Mouse (Mus musculus) ES-E14 (cell line): ENCODE data around the gene Tpst1. TPM values are rescaled to one million over a fixed set of nuclear protein-coding genes. Genes with fewer than 3 reads are reported as not detected.

Source experiments
- DNase-seq: peaks from one replicate; pipeline ENCODE4 v3.0.0-alpha.2; 2013; ENCODE audit warnings: low read depth, low spot score
- H3K27ac ChIP-seq: 2 replicates; pipeline ENCODE4 v1.5.1; 2012; ENCODE audit warnings: low read depth, mild to moderate bottlenecking, low read length, moderate library complexity, mixed read lengths; ENCODE audit not compliant: poor library complexity, insufficient read depth, severe bottlenecking
- H3K36me3 ChIP-seq: 2 replicates; pipeline ENCODE4 v1.6.1; 2012; ENCODE audit warnings: mild to moderate bottlenecking, low read length, moderate library complexity, mixed read lengths; ENCODE audit not compliant: control insufficient read depth, poor library complexity, insufficient read depth, severe bottlenecking
- H3K4me1 ChIP-seq, 2 experiments: fragments of 150-350 bp in 1 of 2; sonication (generic) in 1 of 2; 2 replicates each; pipeline ENCODE4 v1.6.1; 2012; ENCODE audit warnings: low read length in 2 of 2, mild to moderate bottlenecking in 1 of 2, mixed read lengths in 1 of 2; ENCODE audit not compliant: control insufficient read depth in 2 of 2, insufficient read depth in 2 of 2, poor library complexity in 1 of 2
- H3K4me3 ChIP-seq, 2 experiments: fragments of 150-350 bp in 1 of 2; sonication (generic) in 1 of 2; 2 replicates each; pipeline ENCODE4 v1.5.1; 2012; ENCODE audit warnings: low read length in 2 of 2, low read depth in 1 of 2, mild to moderate bottlenecking in 1 of 2, mixed read lengths in 1 of 2; ENCODE audit not compliant: insufficient read depth in 1 of 2, poor library complexity in 1 of 2, severe bottlenecking in 1 of 2
- H3K9ac ChIP-seq: 2 replicates; pipeline ENCODE4 v1.6.1; 2012; ENCODE audit warnings: low read depth, mild to moderate bottlenecking, low read length, mixed read lengths; ENCODE audit not compliant: poor library complexity, insufficient read depth, severe bottlenecking
- H3K9me3 ChIP-seq: fragments of 150-350 bp; sonication (generic); 2 replicates; pipeline ENCODE4 v1.6.1; 2012; ENCODE audit warnings: low read depth, mild to moderate bottlenecking, low read length; ENCODE audit not compliant: control insufficient read depth, insufficient read depth
- CHD2 ChIP-seq: IDR thresholded peaks from 2 replicates; pipeline ENCODE4 v1.6.1; 2014; ENCODE audit warnings: mild to moderate bottlenecking, low read depth, low read length, inconsistent platforms
- HCFC1 ChIP-seq: IDR thresholded peaks from 2 replicates; pipeline ENCODE4 v1.6.1; 2012; ENCODE audit warnings: low read length, inconsistent platforms, borderline replicate concordance; ENCODE audit not compliant: insufficient read depth
- MAFK ChIP-seq: IDR thresholded peaks from 2 replicates; pipeline ENCODE4 v1.6.1; 2014; ENCODE audit warnings: mild to moderate bottlenecking, low read depth, low read length, inconsistent platforms; ENCODE audit not compliant: insufficient read depth
- ZC3H11A ChIP-seq: IDR thresholded peaks from 2 replicates; pipeline ENCODE4 v1.6.1; 2012; ENCODE audit warnings: low read depth, mild to moderate bottlenecking, inconsistent platforms, low read length, borderline replicate concordance
- ZNF384 ChIP-seq: IDR thresholded peaks from 2 replicates; pipeline ENCODE4 v1.6.1; 2012; ENCODE audit warnings: low read depth, low read length, inconsistent platforms
- in situ Hi-C, 2 experiments: fragments of 600-800 bp; cut with MboI; formaldehyde crosslinking; loops; one replicate each; pipeline ENCODE4 v1.15.1; 2025; ENCODE audit warnings: low sequenced_read_pairs in 2 of 2, inconsistent platforms in 1 of 2; ENCODE audit not compliant: unreplicated experiment in 2 of 2
- total RNA-seq: library from RNA; depleted of rRNA; stranded (reverse); fragments of 300-350 nt; gene quantifications from 2 replicates; pipeline ENCODE4 v1.2.3, GENCODE M21; 2012

The Tpst1 gene
- total RNA-seq, 1 experiment = 51.4 TPM

- no peak overlapping the region for H3K9ac ChIP-seq
- TF ChIP-seq CHD2 = no peak
- TF ChIP-seq ZC3H11A = no peak
- TF ChIP-seq ZNF384 = no peak
- no peak for TF ChIP-seq HCFC1
- TF ChIP-seq MAFK = no peak
- H3K4me3 ChIP-seq = no peak overlapping the region
- no peak overlapping the region for H3K27ac ChIP-seq
- no peak for DNase-seq
- peaks cover 0 to 4% of the 10 kb centered on the region in 2 experiments; a peak in 2 of 4 replicates for H3K4me1 ChIP-seq
- in situ Hi-C loops = no loop called here
- no peaks in the 10 kb centered on the region; the same call in 1 of the 2 replicates for H3K36me3 ChIP-seq
- no peaks in the 10 kb centered on the region for H3K9me3 ChIP-seq
Observed at GRCm38 (mm10) chr5:130076396-130076795, 3.3 kb downstream of the Tpst1 start.

DNA sequence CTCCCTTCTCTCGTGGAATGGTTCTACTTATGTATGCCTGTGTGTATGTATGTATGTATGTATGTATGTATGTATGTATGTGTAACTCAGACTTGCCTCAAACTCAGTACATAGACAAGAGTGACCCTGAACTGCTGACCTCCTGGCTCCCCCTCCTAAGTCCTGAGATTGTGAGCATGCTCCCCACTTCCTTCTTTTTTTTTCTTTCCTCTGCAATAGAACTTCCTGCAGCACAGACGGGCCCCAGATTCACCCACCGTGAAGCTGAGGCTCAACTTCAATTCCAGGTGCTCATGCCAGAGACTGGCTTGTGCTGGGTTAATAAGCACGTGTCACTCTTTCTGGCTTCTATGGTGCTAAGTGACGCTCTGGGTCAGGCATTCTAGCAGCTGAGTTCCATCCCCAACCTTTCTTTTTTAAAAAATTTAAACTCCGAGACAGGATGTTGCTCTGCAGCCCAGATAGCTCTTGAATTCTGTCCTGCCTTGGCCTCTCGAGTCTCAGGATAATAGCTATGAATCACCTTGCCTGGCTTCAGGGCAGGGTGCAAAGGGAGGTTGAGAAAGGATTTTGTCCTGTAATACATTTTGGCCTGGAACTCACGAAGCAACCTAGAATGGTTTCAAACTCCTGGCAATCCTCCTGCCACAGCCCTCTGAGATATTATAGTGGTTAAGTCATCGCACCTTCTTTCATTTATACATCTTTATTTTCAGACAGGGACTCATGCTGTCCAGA is 5.1 kb downstream of the Tpst1 start:
- Histone ChIP-seq H3K4me1 (peaks cover 0 to 4% of the 10 kb centered on the region in 2 experiments; a peak in 2 of 4 replicates), H3K36me3 (peaks cover 3% of the 10 kb centered on the region; the same call in 1 of the 2 replicates), H3K9me3 (no peaks in the 10 kb centered on the region), H3K27ac (no peak overlapping the region), H3K9ac (no peak overlapping the region), H3K4me3 (no peak overlapping the region)
- TF ChIP-seq MAFK (no peak), ZC3H11A (no peak), ZNF384 (no peak), CHD2 (no peak), HCFC1 (no peak)
- no peak for DNase-seq
- in situ Hi-C loops = no loop called here

GRCm38 (mm10) chr5:130078834-130079156 is 5.7 kb downstream of the Tpst1 start:
- DNase-seq = no peak
- Histone ChIP-seq H3K4me1 (peaks cover 0 to 4% of the 10 kb centered on the region in 2 experiments; a peak in 2 of 4 replicates), H3K9ac (peak overlapping the region; percentile 59; the same call in 1 of the 2 replicates), H3K9me3 (no peaks in the 10 kb centered on the region), H3K4me3 (peak overlapping the region in 1 of 2 experiments; percentile 38; a peak in 1 of 4 replicates), H3K36me3 (peaks cover 3% of the 10 kb centered on the region; the same call in 1 of the 2 replicates), H3K27ac (no peak overlapping the region)
- TF ChIP-seq ZC3H11A (no peak), ZNF384 (no peak), HCFC1 (no peak), MAFK (no peak), CHD2 (no peak)
- in situ Hi-C loops = no loop called here

DNA sequence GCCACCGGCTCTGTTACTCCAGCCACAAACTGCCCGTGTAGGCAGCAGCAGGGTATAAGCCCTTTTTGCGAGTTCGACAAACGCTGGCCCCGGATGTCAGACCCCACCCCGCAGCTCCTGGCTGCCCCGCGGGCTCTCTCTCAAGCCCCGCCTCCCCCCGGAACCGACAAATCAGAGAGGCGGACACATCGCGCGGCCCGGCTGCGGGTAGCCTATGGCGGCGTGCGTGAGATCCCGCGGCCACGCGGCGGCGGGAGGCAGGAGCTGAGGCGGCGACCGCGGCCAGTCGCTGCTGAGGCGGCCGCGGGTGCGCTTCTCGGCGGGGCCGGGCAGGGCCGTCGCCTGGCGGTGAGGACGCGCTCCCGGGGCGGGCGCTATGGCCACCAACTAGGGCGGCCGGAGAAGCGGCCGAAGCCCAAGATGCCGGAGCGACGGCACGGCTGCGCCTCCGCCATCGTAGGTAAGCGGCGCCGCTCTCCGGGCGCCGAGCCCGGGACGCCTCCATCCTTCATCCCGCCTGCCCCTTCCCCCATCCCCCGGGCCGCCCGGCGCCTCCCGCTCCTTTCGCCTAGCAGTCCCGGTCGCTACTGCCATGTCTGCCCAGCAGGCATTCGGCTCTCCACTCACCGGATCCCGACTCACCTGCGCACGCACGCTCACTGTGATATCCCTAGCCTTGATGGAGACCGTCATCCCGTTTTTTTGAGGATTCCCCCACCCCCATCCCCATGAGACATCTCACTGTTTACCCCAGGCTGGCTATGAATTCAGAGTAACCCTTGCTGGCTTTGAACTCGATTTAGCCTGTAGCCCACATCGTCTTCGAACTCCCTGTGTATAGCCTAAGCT is 6.3 kb downstream of the Tpst1 start:
- H3K9me3 ChIP-seq = no peaks in the 10 kb centered on the region
- no peak overlapping the region for H3K27ac ChIP-seq
- peaks cover 3% of the 10 kb centered on the region; the same call in 1 of the 2 replicates for H3K36me3 ChIP-seq
- peak overlapping the region; percentile 83 to 88 for H3K4me3 ChIP-seq
- H3K9ac ChIP-seq = peak overlapping the region; percentile 90
- peak; percentile 80 for DNase-seq
- in situ Hi-C loops = no loop called here
- TF ChIP-seq HCFC1 (0 out of 2 replicates have a peak, but pooled peaks have one; percentile 27), ZC3H11A (no peak)
- H3K4me1 ChIP-seq = peaks cover 0 to 4% of the 10 kb centered on the region in 2 experiments; a peak in 2 of 4 replicates
